Mouse (Mus musculus): ENCODE data around the gene Srsx.
"Not testable (repeated sequence)": the region's sequence is repeated elsewhere in the genome, so short reads cannot be mapped to it uniquely, and the experiment has no call there.

The Srsx gene

GRCm38 (mm10) chrX:123222381-123222780 lies at the start of gene Srsx:
Srsx (minus strand) TSS chrX:123222481.
- not testable (repeated sequence) for DNase-seq (ENCODE audit: inconsistent ontology term)

GRCm38 (mm10) chrX:123246807-123247206 lies 24.5 kb upstream of the Srsx start, which contains the start of gene Gm17577:
Gm17577 (minus strand) TSS chrX:123246907.
- DNase-seq (ENCODE audit: inconsistent ontology term) = not testable (repeated sequence)
